Mouse (Mus musculus): ENCODE measurements at regions not wholly inside any gene's neighbourhood (a gene's known extent, or its start where the extent isn't known, plus 50 kb on each side); places are given as distances from the start of the nearest gene placed in this dataset.

GRCm38 (mm10) chr2:131801212-131801611, 58.3 kb downstream of the Erv3 start:
- no peak for DNase-seq (ENCODE audit: extremely low read depth, low read depth, low spot score)

GRCm38 (mm10) chr2:131800126-131800894, 59.2 kb downstream of the Erv3 start:
- DNase-seq (ENCODE audit: extremely low read depth, low read depth, low spot score) = no peak

- no peak for DNase-seq (ENCODE audit: extremely low read depth, low read depth, low spot score)
Measured at GRCm38 (mm10) chr2:131799486-131799885, 60.1 kb downstream of the Erv3 start.

- DNase-seq (ENCODE audit: extremely low read depth, low read depth, low spot score) = no peak
Measured at GRCm38 (mm10) chr2:131797001-131797693, 62.4 kb downstream of the Erv3 start.

- DNase-seq (ENCODE audit: extremely low read depth, low read depth, low spot score) = no peak
Measured at GRCm38 (mm10) chr2:131775381-131775780, 84.2 kb downstream of the Erv3 start.

- DNase-seq (ENCODE audit: extremely low read depth, low read depth, low spot score) = no peak
Measured at GRCm38 (mm10) chr2:131773691-131774090, 85.9 kb downstream of the Erv3 start.

GRCm38 (mm10) chr2:131772163-131772562, 87.4 kb downstream of the Erv3 start:
- no peak for DNase-seq (ENCODE audit: extremely low read depth, low read depth, low spot score)

- DNase-seq (ENCODE audit: extremely low read depth, low read depth, low spot score) = no peak
Measured at GRCm38 (mm10) chr2:131770852-131771251, 88.7 kb downstream of the Erv3 start.

GRCm38 (mm10) chr2:131769656-131770210, 89.8 kb downstream of the Erv3 start:
- DNase-seq (ENCODE audit: extremely low read depth, low read depth, low spot score) = no peak

GRCm38 (mm10) chr2:131766500-131766899, 93.0 kb downstream of the Erv3 start:
- DNase-seq (ENCODE audit: extremely low read depth, low read depth, low spot score) = no peak

- DNase-seq (ENCODE audit: extremely low read depth, low read depth, low spot score) = no peak
Measured at GRCm38 (mm10) chr2:131761507-131761906, 98.0 kb downstream of the Erv3 start.

- no peak for DNase-seq (ENCODE audit: extremely low read depth, low read depth, low spot score)
Measured at GRCm38 (mm10) chr2:131757183-131757903, 102.2 kb downstream of the Erv3 start.

- DNase-seq (ENCODE audit: extremely low read depth, low read depth, low spot score) = no peak
Measured at GRCm38 (mm10) chr2:131755107-131755506, 104.4 kb downstream of the Erv3 start.

- DNase-seq (ENCODE audit: extremely low read depth, low read depth, low spot score) = no peak
Measured at GRCm38 (mm10) chr2:131753436-131753835, 106.1 kb downstream of the Erv3 start.

- DNase-seq (ENCODE audit: extremely low read depth, low read depth, low spot score) = no peak
Measured at GRCm38 (mm10) chr2:131750679-131751078, 108.9 kb downstream of the Erv3 start.

GRCm38 (mm10) chr2:131750206-131750605, 109.3 kb downstream of the Erv3 start:
- no peak for DNase-seq (ENCODE audit: extremely low read depth, low read depth, low spot score)

GRCm38 (mm10) chr2:131749746-131750145, 109.8 kb downstream of the Erv3 start:
- DNase-seq (ENCODE audit: extremely low read depth, low read depth, low spot score) = no peak

GRCm38 (mm10) chr2:131748791-131749190, 110.8 kb downstream of the Erv3 start:
- DNase-seq (ENCODE audit: extremely low read depth, low read depth, low spot score) = no peak

- no peak for DNase-seq (ENCODE audit: extremely low read depth, low read depth, low spot score)
Measured at GRCm38 (mm10) chr2:131747707-131748106, 111.8 kb downstream of the Erv3 start.

- no peak for DNase-seq (ENCODE audit: extremely low read depth, low read depth, low spot score)
Measured at GRCm38 (mm10) chr2:131745381-131745895, 114.1 kb downstream of the Erv3 start.

GRCm38 (mm10) chr2:131744957-131745356, 114.6 kb downstream of the Erv3 start:
- no peak for DNase-seq (ENCODE audit: extremely low read depth, low read depth, low spot score)
